Mouse (Mus musculus): ENCODE results near the gene Tab3. TPM values are rescaled to one million over a fixed set of nuclear protein-coding genes. Genes with fewer than 3 reads are reported as not detected.

Tab3 gene
- polyA plus RNA-seq (2016; fragmentation: Nextera tagmentation; extraction: Ambion mirVana): 8.9 and 9.4 TPM in 2 replicates

GRCm38 (mm10) chrX:85573532-85574181 lies at the start of gene Tab3:
TSS of gene Tab3 (plus strand) at chrX:85574022.
- peak within 1 kb of the TSS; percentile 92 for H3K9ac ChIP-seq
- H3K9me3 ChIP-seq (replicated peaks): no peaks in the 10 kb centered on the region
- peak; percentile 92 for ATAC-seq
- H3K27me3 ChIP-seq (replicated peaks): peaks cover 7% of the 10 kb centered on the region; the same call in 1 of the 2 replicates
- H3K4me3 ChIP-seq: peak within 1 kb of the TSS; percentile 78
- H3K27ac ChIP-seq: peak within 1 kb of the TSS; percentile 94
- no peaks in the 10 kb centered on the region for H3K36me3 ChIP-seq
- H3K4me2 ChIP-seq: peak within 1 kb of the TSS; percentile 66
- H3K4me1 ChIP-seq: peaks cover 16% of the 10 kb centered on the region
- 12% methylated on average over 39 of the region's 64 CpGs for WGBS (ENCODE audit: insufficient replicate concordance)

DNA sequence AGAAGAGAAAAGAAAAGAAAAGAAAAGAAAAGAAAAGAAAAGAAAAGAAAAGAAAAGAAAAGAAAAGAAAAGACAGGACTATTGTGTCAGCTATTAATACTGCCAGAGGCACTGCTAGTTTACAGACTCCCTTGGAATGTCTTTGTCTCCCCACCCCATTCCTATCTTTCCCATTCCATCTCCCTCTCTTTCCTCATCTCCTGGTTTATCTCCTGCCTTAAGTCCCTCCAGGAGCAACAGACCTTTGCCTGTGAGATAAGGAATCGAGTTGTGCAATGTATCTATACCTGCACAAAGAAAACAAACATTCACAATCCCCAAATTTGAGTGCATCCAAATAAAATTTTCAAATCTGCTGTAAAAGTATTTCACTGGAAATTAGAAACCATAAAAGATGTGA lies 48.3 kb upstream of the Tab3 start:
- Histone ChIP-seq H3K36me3 (no peaks in the 10 kb centered on the region), H3K4me2 (no peak overlapping the region), H3K27me3 (replicated peaks) (no peaks in the 10 kb centered on the region), H3K9ac (no peak overlapping the region), H3K4me3 (no peak overlapping the region), H3K4me1 (no peaks in the 10 kb centered on the region), H3K27ac (no peak overlapping the region), H3K9me3 (replicated peaks) (no peaks in the 10 kb centered on the region)
- WGBS (ENCODE audit: insufficient replicate concordance): 18% methylated on average over 1 of the region's 1 CpGs
- ATAC-seq: no peak

GRCm38 (mm10) chrX:85526263-85527019 lies 47.4 kb upstream of the Tab3 start:
- no peaks in the 10 kb centered on the region for H3K27me3 ChIP-seq (replicated peaks)
- no peaks in the 10 kb centered on the region for H3K4me1 ChIP-seq
- no peak overlapping the region for H3K4me2 ChIP-seq
- no peaks in the 10 kb centered on the region for H3K36me3 ChIP-seq
- H3K27ac ChIP-seq: no peak overlapping the region
- H3K9me3 ChIP-seq (replicated peaks): no peaks in the 10 kb centered on the region
- ATAC-seq: no peak
- no peak overlapping the region for H3K9ac ChIP-seq
- 52% methylated on average over 5 of the region's 5 CpGs for WGBS (ENCODE audit: insufficient replicate concordance)
- H3K4me3 ChIP-seq: no peak overlapping the region

- Histone ChIP-seq H3K9ac (no peak overlapping the region), H3K4me3 (no peak overlapping the region), H3K4me1 (no peaks in the 10 kb centered on the region), H3K27me3 (replicated peaks) (no peaks in the 10 kb centered on the region), H3K9me3 (replicated peaks) (no peaks in the 10 kb centered on the region), H3K27ac (no peak overlapping the region), H3K4me2 (no peak overlapping the region), H3K36me3 (no peaks in the 10 kb centered on the region)
- WGBS (ENCODE audit: insufficient replicate concordance): 68% methylated on average over 2 of the region's 2 CpGs
- no peak for ATAC-seq
Observed at GRCm38 (mm10) chrX:85558931-85559330, 14.9 kb upstream of the Tab3 start.

DNA sequence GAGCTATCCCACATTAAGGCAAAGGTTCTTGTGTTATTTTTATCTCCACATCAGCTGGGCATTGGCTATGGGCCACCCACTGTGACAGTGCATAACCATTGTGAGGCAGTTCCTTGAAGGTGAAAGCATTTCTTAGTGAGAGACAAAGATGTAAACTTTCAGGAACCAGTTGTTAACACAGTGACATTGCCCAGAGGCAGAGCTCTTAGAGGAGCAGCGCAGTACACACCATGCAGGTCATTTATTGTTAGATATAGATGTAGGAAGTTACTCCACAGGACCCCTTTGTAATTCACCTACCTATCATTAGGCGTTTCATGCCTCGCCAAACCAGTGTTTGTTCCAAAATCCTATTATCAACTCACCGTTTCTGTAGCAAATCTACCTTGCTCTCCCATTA lies 7.6 kb upstream of the Tab3 start:
- Histone ChIP-seq H3K9me3 (replicated peaks) (no peaks in the 10 kb centered on the region), H3K4me3 (no peak overlapping the region), H3K27me3 (replicated peaks) (peaks cover 11% of the 10 kb centered on the region; the same call in 1 of the 2 replicates), H3K36me3 (no peaks in the 10 kb centered on the region), H3K4me1 (no peaks in the 10 kb centered on the region), H3K9ac (no peak overlapping the region), H3K4me2 (no peak overlapping the region), H3K27ac (no peak overlapping the region)
- 60% methylated on average over 4 of the region's 4 CpGs for WGBS (ENCODE audit: insufficient replicate concordance)
- no peak for ATAC-seq

DNA sequence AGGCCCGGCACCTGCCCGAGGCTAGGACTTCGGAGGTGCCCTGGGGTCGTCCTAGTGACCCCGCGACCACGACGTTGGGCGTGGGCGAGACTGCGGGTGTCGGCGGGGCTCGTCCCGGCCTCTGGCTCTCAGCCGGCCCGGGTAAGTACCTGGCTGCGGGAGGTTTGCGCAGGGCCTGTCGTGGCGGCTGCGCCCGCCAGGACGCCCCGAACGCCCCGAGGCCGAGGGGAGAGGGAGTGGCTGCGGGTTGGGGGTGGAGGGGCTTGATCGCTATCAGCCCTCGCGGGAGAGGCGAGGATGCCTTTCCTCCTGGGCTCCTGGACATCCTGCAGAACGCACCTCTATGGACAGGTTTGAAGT lies 340 bp downstream of the Tab3 start:
- peak overlapping the region; percentile 94 for H3K27ac ChIP-seq
- peak overlapping the region; percentile 78 for H3K4me3 ChIP-seq
- H3K36me3 ChIP-seq: no peaks in the 10 kb centered on the region
- peaks cover 2% of the 10 kb centered on the region; the same call in 1 of the 2 replicates for H3K27me3 ChIP-seq (replicated peaks)
- WGBS (ENCODE audit: insufficient replicate concordance): 18% methylated on average over 21 of the region's 34 CpGs
- peaks cover 21% of the 10 kb centered on the region for H3K4me1 ChIP-seq
- H3K9me3 ChIP-seq (replicated peaks): no peaks in the 10 kb centered on the region
- peak overlapping the region; percentile 92 for H3K9ac ChIP-seq
- peak overlapping the region; percentile 66 for H3K4me2 ChIP-seq
- ATAC-seq: peak; percentile 55

- H3K27me3 ChIP-seq (replicated peaks): no peaks in the 10 kb centered on the region
- peak; percentile 66 for ATAC-seq
- H3K27ac ChIP-seq: peak overlapping the region; percentile 94
- H3K9me3 ChIP-seq (replicated peaks): no peaks in the 10 kb centered on the region
- peak overlapping the region; percentile 78 for H3K4me3 ChIP-seq
- no peaks in the 10 kb centered on the region for H3K36me3 ChIP-seq
- 23% methylated on average over 6 of the region's 6 CpGs for WGBS (ENCODE audit: insufficient replicate concordance)
- peak overlapping the region; percentile 68 for H3K9ac ChIP-seq
- peak overlapping the region; percentile 66 for H3K4me2 ChIP-seq
- peaks cover 40% of the 10 kb centered on the region for H3K4me1 ChIP-seq
Observed at GRCm38 (mm10) chrX:85576310-85576709, 2.5 kb downstream of the Tab3 start.

GRCm38 (mm10) chrX:85580768-85581167 lies 6.9 kb downstream of the Tab3 start:
- H3K27ac ChIP-seq: peak overlapping the region; percentile 68
- 23% methylated on average over 2 of the region's 2 CpGs for WGBS (ENCODE audit: insufficient replicate concordance)
- no peaks in the 10 kb centered on the region for H3K36me3 ChIP-seq
- no peak overlapping the region for H3K4me3 ChIP-seq
- H3K27me3 ChIP-seq (replicated peaks): no peaks in the 10 kb centered on the region
- H3K9me3 ChIP-seq (replicated peaks): no peaks in the 10 kb centered on the region
- ATAC-seq: peak; percentile 54
- H3K4me1 ChIP-seq: peaks cover 52% of the 10 kb centered on the region
- H3K9ac ChIP-seq: 0 out of 2 replicates have a peak overlapping the region, but pooled peaks have one; percentile 7
- H3K4me2 ChIP-seq: peak overlapping the region; percentile 32; the same call in 1 of the 2 replicates

GRCm38 (mm10) chrX:85582517-85582916 lies 8.7 kb downstream of the Tab3 start:
- no peaks in the 10 kb centered on the region for H3K9me3 ChIP-seq (replicated peaks)
- peak; percentile 79 for ATAC-seq
- H3K9ac ChIP-seq: no peak overlapping the region
- no peak overlapping the region for H3K4me3 ChIP-seq
- peak overlapping the region; percentile 49; the same call in 1 of the 2 replicates for H3K27ac ChIP-seq
- no peaks in the 10 kb centered on the region for H3K27me3 ChIP-seq (replicated peaks)
- H3K4me2 ChIP-seq: peak overlapping the region; percentile 14
- no peaks in the 10 kb centered on the region for H3K36me3 ChIP-seq
- peaks cover 47% of the 10 kb centered on the region for H3K4me1 ChIP-seq
- 24% methylated on average over 1 of the region's 1 CpGs for WGBS (ENCODE audit: insufficient replicate concordance)

GRCm38 (mm10) chrX:85585575-85585974 lies 11.8 kb downstream of the Tab3 start:
- H3K27me3 ChIP-seq (replicated peaks): no peaks in the 10 kb centered on the region
- ATAC-seq: no peak
- no peak overlapping the region for H3K4me3 ChIP-seq
- H3K4me2 ChIP-seq: no peak overlapping the region
- peaks cover 19% of the 10 kb centered on the region for H3K4me1 ChIP-seq
- no peak overlapping the region for H3K9ac ChIP-seq
- no peaks in the 10 kb centered on the region for H3K9me3 ChIP-seq (replicated peaks)
- H3K27ac ChIP-seq: 0 out of 2 replicates have a peak overlapping the region, but pooled peaks have one; percentile 10
- no peaks in the 10 kb centered on the region for H3K36me3 ChIP-seq

GRCm38 (mm10) chrX:85614701-85615100 lies 40.9 kb downstream of the Tab3 start:
- peak; percentile 100 for ATAC-seq
- Histone ChIP-seq H3K4me3 (peak overlapping the region; percentile 46), H3K36me3 (peaks cover 20% of the 10 kb centered on the region), H3K27me3 (replicated peaks) (no peaks in the 10 kb centered on the region), H3K4me2 (peak overlapping the region; percentile 58), H3K27ac (peak overlapping the region; percentile 94), H3K4me1 (peaks cover 14% of the 10 kb centered on the region), H3K9ac (peak overlapping the region; percentile 59), H3K9me3 (replicated peaks) (no peaks in the 10 kb centered on the region)
- 33% methylated on average over 2 of the region's 2 CpGs for WGBS (ENCODE audit: insufficient replicate concordance)

- H3K4me3 ChIP-seq: no peak overlapping the region
- H3K4me2 ChIP-seq: no peak overlapping the region
- H3K4me1 ChIP-seq: no peaks in the 10 kb centered on the region
- no peaks in the 10 kb centered on the region for H3K27me3 ChIP-seq (replicated peaks)
- ATAC-seq: no peak
- no peak overlapping the region for H3K9ac ChIP-seq
- H3K36me3 ChIP-seq: no peaks in the 10 kb centered on the region
- no peaks in the 10 kb centered on the region for H3K9me3 ChIP-seq (replicated peaks)
- WGBS (ENCODE audit: insufficient replicate concordance): 26% methylated on average over 8 of the region's 8 CpGs
- H3K27ac ChIP-seq: no peak overlapping the region
Observed at GRCm38 (mm10) chrX:85646204-85646777, 72.5 kb downstream of the Tab3 start.

All from liver, embryonic 12.5 days (tissue).